Mouse (Mus musculus): Measurements from ENCODE around the gene Klf13. TPM values are rescaled to one million over a fixed set of nuclear protein-coding genes. Genes with fewer than 3 reads are reported as not detected.

Klf13 gene
- total RNA-seq, 1 experiment from 2014 or later, result 138 TPM

- peak; percentile 78 for ATAC-seq (ENCODE audit: extremely low read depth, insufficient number of reproducible peaks, low FRiP score, poor library complexity, severe bottlenecking)
Measured at GRCm38 (mm10) chr7:63896968-63897468, 41.7 kb downstream of the Klf13 start.

- no peak for ATAC-seq (ENCODE audit: extremely low read depth, insufficient number of reproducible peaks, low FRiP score, poor library complexity, severe bottlenecking)
Measured at GRCm38 (mm10) chr7:63896276-63896967, 42.3 kb downstream of the Klf13 start.

GRCm38 (mm10) chr7:63895223-63895622 lies 43.5 kb downstream of the Klf13 start:
- ATAC-seq (ENCODE audit: extremely low read depth, insufficient number of reproducible peaks, low FRiP score, poor library complexity, severe bottlenecking), result no peak

GRCm38 (mm10) chr7:63894662-63895061 lies 44.1 kb downstream of the Klf13 start:
- no peak for ATAC-seq (ENCODE audit: extremely low read depth, insufficient number of reproducible peaks, low FRiP score, poor library complexity, severe bottlenecking)

- no peak for ATAC-seq (ENCODE audit: extremely low read depth, insufficient number of reproducible peaks, low FRiP score, poor library complexity, severe bottlenecking)
Measured at GRCm38 (mm10) chr7:63893729-63894128, 45.0 kb downstream of the Klf13 start.

- ATAC-seq (ENCODE audit: extremely low read depth, insufficient number of reproducible peaks, low FRiP score, poor library complexity, severe bottlenecking), result no peak
Measured at GRCm38 (mm10) chr7:63893201-63893600, 45.5 kb downstream of the Klf13 start.

- no peak for ATAC-seq (ENCODE audit: extremely low read depth, insufficient number of reproducible peaks, low FRiP score, poor library complexity, severe bottlenecking)
Measured at GRCm38 (mm10) chr7:63891488-63892075, 47.1 kb downstream of the Klf13 start.

GRCm38 (mm10) chr7:63889116-63889975 lies 49.4 kb downstream of the Klf13 start:
- ATAC-seq (ENCODE audit: extremely low read depth, insufficient number of reproducible peaks, low FRiP score, poor library complexity, severe bottlenecking), result no peak

GRCm38 (mm10) chr7:63888674-63889073 lies 50.0 kb downstream of the Klf13 start:
- ATAC-seq (ENCODE audit: extremely low read depth, insufficient number of reproducible peaks, low FRiP score, poor library complexity, severe bottlenecking), result no peak

GRCm38 (mm10) chr7:63887602-63888123 lies 51.1 kb downstream of the Klf13 start:
- no peak for ATAC-seq (ENCODE audit: extremely low read depth, insufficient number of reproducible peaks, low FRiP score, poor library complexity, severe bottlenecking)

- no peak for ATAC-seq (ENCODE audit: extremely low read depth, insufficient number of reproducible peaks, low FRiP score, poor library complexity, severe bottlenecking)
Measured at GRCm38 (mm10) chr7:63887034-63887551, 51.6 kb downstream of the Klf13 start.

GRCm38 (mm10) chr7:63885025-63885424 lies 53.7 kb downstream of the Klf13 start:
- no peak for ATAC-seq (ENCODE audit: extremely low read depth, insufficient number of reproducible peaks, low FRiP score, poor library complexity, severe bottlenecking)

- no peak for ATAC-seq (ENCODE audit: extremely low read depth, insufficient number of reproducible peaks, low FRiP score, poor library complexity, severe bottlenecking)
Measured at GRCm38 (mm10) chr7:63882739-63883138, 56.0 kb downstream of the Klf13 start.

- no peak for ATAC-seq (ENCODE audit: extremely low read depth, insufficient number of reproducible peaks, low FRiP score, poor library complexity, severe bottlenecking)
Measured at GRCm38 (mm10) chr7:63879583-63879982, 59.1 kb downstream of the Klf13 start.

GRCm38 (mm10) chr7:63877610-63878009 lies 61.1 kb downstream of the Klf13 start:
- no peak for ATAC-seq (ENCODE audit: extremely low read depth, insufficient number of reproducible peaks, low FRiP score, poor library complexity, severe bottlenecking)

GRCm38 (mm10) chr7:63876640-63877039 lies 62.1 kb downstream of the Klf13 start:
- ATAC-seq (ENCODE audit: extremely low read depth, insufficient number of reproducible peaks, low FRiP score, poor library complexity, severe bottlenecking), result peak; percentile 49

GRCm38 (mm10) chr7:63875686-63876085 lies 63.0 kb downstream of the Klf13 start:
- no peak for ATAC-seq (ENCODE audit: extremely low read depth, insufficient number of reproducible peaks, low FRiP score, poor library complexity, severe bottlenecking)

- ATAC-seq (ENCODE audit: extremely low read depth, insufficient number of reproducible peaks, low FRiP score, poor library complexity, severe bottlenecking), result no peak
Measured at GRCm38 (mm10) chr7:63873880-63874279, 64.8 kb downstream of the Klf13 start.

GRCm38 (mm10) chr7:63871698-63872097 lies 67.0 kb downstream of the Klf13 start:
- no peak for ATAC-seq (ENCODE audit: extremely low read depth, insufficient number of reproducible peaks, low FRiP score, poor library complexity, severe bottlenecking)

Data from neutrophil, adult 5-6 weeks (primary cell).